Mouse (Mus musculus): ENCODE measurements at regions not wholly inside any gene's neighbourhood (a gene's known extent, or its start where the extent isn't known, plus 50 kb on each side); places are given as distances from the start of the nearest gene placed in this dataset.

DNA sequence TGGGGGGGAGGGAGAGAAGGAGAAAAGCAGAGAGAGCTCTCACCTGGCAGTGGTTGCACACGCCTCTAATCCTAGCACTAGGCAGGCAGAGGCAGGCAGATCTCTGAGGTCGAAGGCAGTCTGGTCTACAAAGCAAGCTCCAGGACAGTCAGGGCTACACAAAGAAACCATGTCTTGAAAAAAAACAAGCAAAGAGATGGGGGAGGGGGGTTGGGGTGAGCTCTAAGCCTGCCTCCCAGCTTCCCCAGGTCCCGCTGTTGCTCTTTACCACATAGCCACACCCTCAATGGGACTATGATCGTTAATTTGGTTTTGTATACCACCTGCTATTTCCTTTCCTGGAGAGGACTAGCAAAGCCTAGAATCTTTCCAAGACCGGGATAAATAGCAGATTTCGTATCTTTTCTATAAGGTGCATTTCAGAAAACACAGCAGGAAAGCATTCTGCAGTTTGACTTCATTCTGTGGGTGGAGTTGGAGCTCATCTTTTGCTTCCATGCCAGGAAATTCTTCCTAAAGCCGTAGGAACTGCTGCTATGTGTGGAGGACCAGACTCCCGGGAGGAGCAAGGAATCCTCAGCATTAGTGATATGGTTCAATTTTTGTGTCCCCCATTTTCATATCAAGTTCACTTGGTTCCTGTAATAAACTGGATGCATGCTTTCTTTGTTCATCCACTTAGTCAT, 52.7 kb upstream of the Rgma start:
- DNase-seq (ENCODE audit: low spot score in 2 of 2): no peak

DNA sequence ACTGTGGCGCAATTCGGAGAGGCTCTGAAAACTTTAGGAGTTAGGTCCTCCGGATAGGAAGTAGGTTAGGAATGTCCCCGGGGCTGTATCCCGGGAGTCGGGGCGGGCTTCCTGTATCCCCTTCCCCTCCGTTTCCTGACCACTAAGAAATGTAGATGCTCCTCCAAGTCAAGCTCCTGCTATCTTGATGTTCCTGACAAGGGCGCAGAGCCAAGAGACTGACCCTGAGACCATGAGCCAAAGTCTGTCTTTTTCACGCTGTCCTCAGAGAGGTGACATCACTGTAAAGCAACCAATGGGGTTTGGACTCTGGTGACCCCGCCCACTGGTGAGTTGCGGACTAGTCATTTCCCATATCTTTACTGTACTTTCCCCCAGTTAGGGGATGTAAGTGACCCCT, 51.8 kb upstream of the Rgma start:
- DNase-seq (ENCODE audit: low spot score in 2 of 2): peak in 1 of 2 experiments; percentile 13

DNA sequence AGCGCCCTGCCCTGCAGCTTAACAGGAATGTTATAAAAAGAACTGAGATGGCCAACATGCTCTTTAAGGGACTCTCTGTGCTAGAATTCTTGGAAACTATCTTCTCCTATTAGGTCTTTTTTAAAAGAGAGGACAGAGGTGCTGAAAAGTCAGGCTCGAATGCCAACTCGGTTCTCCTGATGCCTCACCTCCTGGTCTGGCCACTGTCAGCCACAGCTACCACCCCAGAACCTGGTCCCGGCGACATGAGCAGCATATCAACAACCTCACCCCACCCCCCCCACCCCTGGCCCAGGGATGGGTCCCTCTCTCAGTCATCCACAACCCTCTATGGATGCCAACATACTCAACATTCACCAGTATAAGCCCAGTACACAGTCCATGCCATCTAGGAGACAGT, 49.8 kb upstream of the Rgma start:
- peak in 1 of 2 experiments; percentile 36 for DNase-seq (ENCODE audit: low spot score in 2 of 2)
